Comparison of ENCODE assay signal across 14 mouse cellular contexts in the genomic region with DNA sequence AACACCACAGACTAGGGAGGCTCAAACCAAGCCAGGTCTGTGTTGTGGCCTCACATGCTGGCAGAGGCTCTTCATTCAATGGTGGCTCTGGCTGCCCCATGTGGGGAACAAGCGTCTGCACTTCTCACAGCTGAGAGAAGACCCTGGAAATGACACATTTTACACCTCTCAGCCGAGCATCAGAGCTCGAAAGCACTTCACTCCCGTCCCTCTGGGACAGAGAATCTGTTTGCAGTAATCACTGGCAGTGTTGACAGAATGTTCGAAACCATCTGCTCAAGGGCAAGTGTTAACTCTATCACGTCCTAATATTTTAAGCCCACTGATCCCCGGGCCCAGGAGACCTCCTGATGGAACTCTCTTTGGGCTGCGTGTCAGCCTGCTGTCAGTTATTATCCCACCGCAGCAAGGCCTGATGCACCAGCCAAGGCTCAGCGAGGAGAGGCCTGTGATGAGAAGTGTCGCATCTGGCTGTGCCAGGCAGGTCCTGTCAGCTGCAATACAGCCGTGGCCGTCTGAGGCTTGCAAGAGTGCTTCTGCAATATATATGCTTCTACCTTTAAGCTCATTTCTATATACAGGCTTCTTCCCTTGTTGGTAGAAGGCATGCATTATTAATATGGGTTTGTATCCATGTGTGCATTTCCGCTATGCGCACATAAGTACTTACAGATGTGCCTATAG.
DNase-seq lines count a peak whose midpoint lies in the region; ATAC-seq lines count a peak whose summit lies in the region.
"Had no signal": no experiment of that assay in that cellular context is flagged by ENCODE, and none has a peak within 500 bp of the region (broad histone marks: within the 10 kb centered on the region; RNA-seq: fewer than 3 reads in every experiment).

No protein-coding gene starts in this region.

- no peaks in the 10 kb centered on the region for H3K9me3 ChIP-seq in forebrain, embryonic 12.5 days
- no peaks in the 10 kb centered on the region for H3K9me3 ChIP-seq in hindbrain, embryonic 16.5 days (ENCODE audit: control insufficient read depth, low read length)
- H3K9me3 ChIP-seq in midbrain, embryonic 15.5 days = no peaks in the 10 kb centered on the region

- H3K36me3 ChIP-seq in forebrain, embryonic 12.5 days (replicated peaks) = no peaks in the 10 kb centered on the region
- H3K36me3 ChIP-seq in hindbrain, embryonic 16.5 days (ENCODE audit: control insufficient read depth, insufficient read depth, low read length) = no peaks in the 10 kb centered on the region
- no peaks in the 10 kb centered on the region for H3K36me3 ChIP-seq in midbrain, embryonic 15.5 days (replicated peaks)

- peaks cover 25% of the 10 kb centered on the region for H3K27me3 ChIP-seq in forebrain, embryonic 12.5 days
- no peaks in the 10 kb centered on the region for H3K27me3 ChIP-seq in hindbrain, embryonic 16.5 days (replicated peaks; ENCODE audit: control insufficient read depth, insufficient read depth, low read length)
- no peaks in the 10 kb centered on the region for H3K27me3 ChIP-seq in midbrain, embryonic 15.5 days (replicated peaks)
- H3K27me3 ChIP-seq: CH12.LX; megakaryocyte, embryonic 14.5 days had no signal

- H3K4me2 ChIP-seq in forebrain, embryonic 12.5 days = no peak overlapping the region
- no peak overlapping the region for H3K4me2 ChIP-seq in hindbrain, embryonic 16.5 days (ENCODE audit: low read length)
- no peak overlapping the region for H3K4me2 ChIP-seq in midbrain, embryonic 15.5 days

- no peak overlapping the region for H3K9ac ChIP-seq in forebrain, embryonic 12.5 days
- H3K9ac ChIP-seq in hindbrain, embryonic 16.5 days (ENCODE audit: low read depth, low read length) = no peak overlapping the region
- no peak overlapping the region for H3K9ac ChIP-seq in midbrain, embryonic 15.5 days
- H3K9ac ChIP-seq: liver, embryonic 14.5 days had no signal

- peak; percentile 52 for DNase-seq in embryo, embryonic 11 days
- DNase-seq in heart, postnatal 4 days = no peak
- no peak for DNase-seq in ovary, postnatal 36 days (ENCODE audit: low spot score)
- no peak for DNase-seq in cerebellum, adult 18-20 months
- no peak for DNase-seq in urinary bladder, postnatal 14 days (ENCODE audit: low spot score)
- DNase-seq: adrenal gland, adult 8-10 months; heart, postnatal 10 days; kidney, postnatal 10 days had no signal

- H3K4me3 ChIP-seq in forebrain, embryonic 12.5 days (replicated peaks) = no peak overlapping the region
- H3K4me3 ChIP-seq in hindbrain, embryonic 16.5 days (ENCODE audit: low read length) = no peak overlapping the region
- H3K4me3 ChIP-seq in midbrain, embryonic 15.5 days = no peak overlapping the region
- H3K4me3 ChIP-seq: megakaryocyte, embryonic 14.5 days had no signal

- ATAC-seq in forebrain, embryonic 12.5 days (ENCODE audit: low FRiP score) = peak; percentile 79
- peak; percentile 82 for ATAC-seq in hindbrain, embryonic 16.5 days
- peak; percentile 83 for ATAC-seq in midbrain, embryonic 15.5 days (replicated peaks)

- 0 out of 2 replicates have a peak overlapping the region, but pooled peaks have one; percentile 26 for H3K27ac ChIP-seq in forebrain, embryonic 12.5 days
- no peak overlapping the region for H3K27ac ChIP-seq in hindbrain, embryonic 16.5 days (ENCODE audit: low read depth, low read length)
- 0 out of 2 replicates have a peak overlapping the region, but pooled peaks have one; percentile 22 for H3K27ac ChIP-seq in midbrain, embryonic 15.5 days
- H3K27ac ChIP-seq: liver, embryonic 14.5 days had no signal

- 61% methylated on average over 15 of the region's 15 CpGs for WGBS in forebrain, embryonic 12.5 days
- 26% methylated on average over 15 of the region's 15 CpGs for WGBS in hindbrain, embryonic 16.5 days
- 17% methylated on average over 15 of the region's 15 CpGs for WGBS in midbrain, embryonic 15.5 days

- peaks cover 32% of the 10 kb centered on the region for H3K4me1 ChIP-seq in forebrain, embryonic 12.5 days
- H3K4me1 ChIP-seq in hindbrain, embryonic 16.5 days (ENCODE audit: control insufficient read depth, insufficient read depth, low read depth, low read length) = peaks cover 5% of the 10 kb centered on the region
- H3K4me1 ChIP-seq in midbrain, embryonic 15.5 days = peaks cover 15% of the 10 kb centered on the region
- H3K4me1 ChIP-seq: megakaryocyte, embryonic 14.5 days had no signal
